Mouse (Mus musculus) right cerebral cortex, postnatal 36 days (tissue): ENCODE data around the gene Lair1.
A peak's percentile ranks its signal among the peaks of the same experiment; 100 is the strongest.
"Not testable (repeated sequence)": the region's sequence is repeated elsewhere in the genome, so short reads cannot be mapped to it uniquely, and the experiment has no call there.

Experiments
- DNase-seq, 2 experiments: peaks; one replicate each; pipeline ENCODE4 v3.0.0; 2022; ENCODE audit warnings: low spot score in 2 of 2, mixed read lengths in 1 of 2

Gene Lair1

DNA sequence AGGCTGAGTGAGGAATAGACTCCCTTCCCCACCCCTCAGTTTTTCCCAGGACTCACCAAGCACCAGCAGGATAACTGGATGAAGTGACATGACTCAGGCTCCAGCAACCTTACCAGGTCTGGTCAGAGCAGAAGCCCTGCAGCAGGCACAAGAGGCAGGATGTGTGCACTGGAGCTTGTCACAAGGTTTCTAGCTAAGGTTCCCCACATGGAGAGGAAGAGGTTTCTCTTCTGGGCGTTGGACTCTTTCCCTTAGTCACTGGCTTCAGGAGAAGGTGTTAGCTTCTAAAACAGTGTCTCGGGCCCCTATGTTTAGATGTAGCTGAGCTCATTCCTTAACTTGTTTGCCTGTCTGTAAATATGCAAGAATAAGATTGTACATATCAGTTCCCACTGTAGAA is at the start of gene Lair1:
Lair1 (minus strand) TSS at position 192 of the 400 bp plus-strand sequence.
- peak in 1 of 2 experiments; percentile 18 for DNase-seq

DNA sequence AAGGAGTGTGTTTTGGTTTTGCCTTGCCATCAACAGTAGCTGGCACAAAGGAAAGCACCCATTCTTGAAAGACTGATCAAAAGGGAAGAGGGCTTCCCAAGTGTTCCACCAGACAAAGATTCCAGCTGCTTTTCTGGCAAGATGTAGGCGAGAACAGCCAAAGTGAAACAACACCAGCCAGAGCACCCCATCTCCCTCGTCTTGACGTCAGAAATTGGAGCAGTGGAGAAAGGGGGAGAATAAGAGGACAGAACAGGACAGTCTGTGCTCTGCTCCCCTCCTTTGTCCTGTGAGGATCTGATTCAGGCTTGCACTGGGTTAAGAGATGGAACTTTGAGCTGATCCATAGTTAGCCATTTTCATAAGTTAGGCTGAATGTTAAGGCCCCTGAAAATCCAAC is 48.8 kb upstream of the Lair1 start:
- no peak for DNase-seq

DNA sequence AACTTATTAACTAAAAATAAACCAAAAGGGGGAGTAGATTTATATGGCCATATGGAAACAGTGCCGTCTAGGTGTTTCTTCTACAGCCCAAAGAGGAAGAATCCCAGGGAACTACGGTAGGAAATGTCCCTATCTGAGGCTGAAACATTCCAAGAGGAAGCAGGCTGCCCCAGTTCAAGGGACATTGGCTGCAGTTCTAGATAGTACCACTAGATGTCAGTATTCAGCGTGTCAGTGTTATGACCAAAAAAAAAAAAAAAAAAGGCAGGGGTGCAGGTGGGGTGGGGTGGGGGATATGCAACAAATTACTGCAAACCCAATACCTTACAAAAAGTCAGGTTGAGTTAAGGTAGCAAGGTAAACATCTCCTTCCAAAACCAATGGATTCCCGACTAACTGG is 40.4 kb upstream of the Lair1 start:
- DNase-seq: no peak

DNA sequence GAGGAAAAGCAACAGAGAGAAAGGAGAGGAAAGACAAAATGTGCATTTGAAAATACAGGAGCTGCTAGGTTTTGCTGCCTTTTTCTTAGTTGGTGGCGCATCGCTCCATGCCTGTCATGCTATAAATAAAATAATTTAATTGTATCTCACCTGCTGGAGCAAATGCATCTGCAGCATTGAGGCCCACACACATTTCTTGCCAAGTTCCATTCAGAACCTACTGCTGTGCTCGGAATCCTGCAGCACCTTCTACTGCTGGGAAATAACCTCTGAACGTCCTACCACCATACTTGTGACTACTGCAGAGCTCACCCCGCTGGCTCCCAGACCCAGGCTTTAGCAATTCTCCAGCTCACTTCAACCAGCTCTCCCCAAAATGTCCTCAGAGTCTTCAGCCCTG is 38.1 kb upstream of the Lair1 start:
- DNase-seq: no peak

DNA sequence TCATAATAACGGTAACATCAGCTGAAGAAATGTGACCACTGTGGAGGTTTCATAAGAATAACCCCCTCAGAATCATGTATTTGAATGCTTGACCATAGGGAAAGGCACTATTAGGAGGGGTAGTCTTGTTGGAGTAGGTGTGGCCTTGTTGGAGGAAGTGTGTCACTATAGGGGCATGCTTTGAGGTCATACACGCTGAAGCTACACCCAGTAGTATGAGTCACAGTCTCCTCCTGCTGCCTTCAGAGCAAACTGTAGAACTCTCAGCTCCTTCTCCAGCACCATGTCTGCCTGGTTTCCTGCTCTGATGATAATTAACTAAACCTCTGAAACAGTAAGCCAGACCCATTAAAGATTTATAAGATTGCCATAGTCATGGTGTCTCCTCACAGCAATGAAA is 35.8 kb upstream of the Lair1 start:
- DNase-seq: no peak

DNA sequence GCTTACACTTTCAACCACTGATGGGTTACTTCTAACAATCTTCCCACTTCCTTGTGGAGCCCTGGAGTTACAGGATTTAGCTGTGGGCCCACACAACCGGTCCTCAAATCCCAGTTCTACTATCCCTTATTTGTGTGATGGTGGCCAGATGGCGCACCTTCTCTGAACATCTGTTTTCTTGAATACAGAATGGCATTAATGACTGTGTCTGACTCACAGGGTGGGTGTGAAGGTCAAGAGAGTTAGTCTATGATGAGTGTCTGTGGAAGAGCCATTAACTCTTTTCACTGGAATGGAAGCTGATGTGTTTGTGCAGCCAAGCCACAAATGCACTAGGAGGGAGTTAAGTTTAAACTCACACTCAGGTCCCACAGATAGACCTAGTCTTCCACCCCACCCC is 35.3 kb upstream of the Lair1 start:
- no peak for DNase-seq

DNA sequence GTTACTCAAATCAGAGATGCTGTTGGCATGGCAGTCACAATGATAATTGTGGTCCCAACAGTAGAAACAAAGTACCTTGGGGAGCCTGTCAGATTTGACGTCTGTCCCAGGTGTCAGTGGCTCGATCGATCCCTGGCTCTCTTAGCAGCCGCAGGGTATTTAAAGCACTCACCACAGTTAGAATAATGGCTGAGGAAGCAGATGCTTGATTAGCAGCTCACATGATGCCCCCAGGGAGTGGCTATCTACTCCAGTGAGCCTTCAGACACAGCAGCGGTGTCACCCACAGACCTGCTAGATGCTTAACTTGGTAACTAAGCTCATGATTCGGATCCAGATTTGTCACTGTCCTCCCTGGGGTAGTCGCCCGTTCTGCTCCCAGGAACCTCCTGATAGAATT is 28.2 kb upstream of the Lair1 start:
- no peak for DNase-seq

DNA sequence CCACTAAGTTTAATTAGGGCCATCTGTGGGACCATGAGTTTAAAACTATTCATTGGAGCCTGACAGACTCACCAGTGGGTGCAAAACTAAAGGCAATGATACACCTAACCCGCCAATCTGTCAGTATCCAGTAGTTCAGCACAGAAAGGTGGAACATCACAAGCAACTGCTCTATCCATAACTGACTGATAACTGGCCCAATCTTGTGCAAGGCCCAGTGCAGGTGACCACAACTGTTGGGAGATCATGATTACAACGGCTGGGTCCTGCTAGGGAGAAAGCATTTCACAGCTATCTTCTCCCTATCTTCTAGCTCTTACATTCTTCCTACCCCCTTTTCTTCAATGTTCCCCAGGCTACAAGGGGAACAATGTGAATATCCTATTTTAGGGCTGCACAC is 25.7 kb upstream of the Lair1 start:
- DNase-seq: no peak

DNA sequence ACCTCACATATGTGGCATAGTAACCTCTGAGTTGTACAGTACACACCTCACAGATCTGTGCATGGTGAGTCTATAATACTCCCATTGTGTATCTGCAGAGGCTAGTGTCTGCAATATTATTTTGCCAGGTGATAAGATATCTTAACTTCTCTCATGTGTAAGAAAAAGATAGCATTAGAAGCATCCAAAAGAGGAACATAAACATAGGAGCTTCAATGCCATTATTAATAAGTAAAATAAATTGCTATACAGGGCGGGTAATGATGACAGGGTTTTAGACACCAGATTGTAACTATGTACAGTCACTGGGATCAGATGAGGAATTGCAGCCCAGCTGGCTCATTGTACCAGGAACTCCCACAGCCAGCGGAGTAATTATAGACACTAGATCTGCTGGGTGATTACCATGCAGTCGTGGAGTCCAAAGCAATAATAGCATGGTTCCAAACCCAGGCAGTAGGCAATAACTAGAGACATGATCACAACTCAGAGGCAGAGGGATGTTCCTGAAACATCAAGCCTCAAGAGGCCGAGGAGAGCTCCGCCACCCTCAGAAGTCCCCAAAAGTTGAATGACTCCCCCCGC is 25.0 kb upstream of the Lair1 start:
- DNase-seq: peak; percentile 51 to 66

DNA sequence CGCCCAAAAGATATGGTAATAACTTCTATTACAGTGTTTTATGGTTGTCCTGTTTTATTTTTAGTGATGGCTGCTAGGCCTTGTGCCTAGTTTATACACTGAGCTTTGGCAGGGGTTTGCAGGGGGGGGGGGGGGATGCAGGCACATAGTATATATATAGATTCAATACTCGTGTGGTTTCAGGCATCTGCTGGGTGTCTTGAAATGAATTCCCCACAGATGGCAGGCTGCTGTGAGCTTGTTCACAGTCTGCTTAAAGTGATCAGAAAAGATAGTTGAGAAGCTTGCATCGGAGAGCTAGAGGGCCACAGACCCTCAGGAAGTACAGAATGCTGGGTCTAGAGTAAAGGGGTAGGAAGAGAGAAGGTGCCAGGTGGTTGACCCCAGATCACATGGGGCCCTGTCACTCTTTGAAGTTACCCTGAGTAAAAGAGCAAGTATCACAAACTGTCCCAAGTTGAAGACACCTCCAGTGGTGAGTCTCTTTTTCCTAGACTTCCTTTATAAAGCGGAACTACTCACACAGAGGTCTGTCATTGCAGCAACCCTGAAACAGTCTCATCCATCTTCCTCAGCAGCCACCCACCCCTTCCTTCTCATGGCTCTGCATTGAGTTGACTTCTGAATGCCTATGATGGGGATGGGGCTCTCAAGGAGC is 24.4 kb upstream of the Lair1 start:
- DNase-seq: peak; percentile 49 to 73

DNA sequence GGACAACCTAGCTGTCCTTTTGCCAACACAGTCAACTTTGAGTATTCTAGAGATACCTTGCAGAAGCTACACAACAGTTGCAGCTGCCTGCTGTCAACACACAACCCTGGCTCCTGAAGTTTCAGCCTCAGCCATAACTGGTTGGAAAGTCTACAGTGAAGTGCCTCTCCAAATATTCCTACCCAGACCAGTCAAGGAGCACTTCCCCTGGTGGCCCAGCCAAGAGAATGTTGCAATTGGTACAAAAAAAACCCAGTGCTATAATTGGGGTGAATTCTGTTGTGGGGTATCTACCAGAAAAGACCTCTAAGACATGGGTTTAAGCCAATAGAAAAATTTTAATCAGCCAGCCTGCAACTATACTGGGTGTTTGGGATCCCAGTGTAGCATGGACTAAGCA is 22.6 kb upstream of the Lair1 start:
- DNase-seq: no peak

DNA sequence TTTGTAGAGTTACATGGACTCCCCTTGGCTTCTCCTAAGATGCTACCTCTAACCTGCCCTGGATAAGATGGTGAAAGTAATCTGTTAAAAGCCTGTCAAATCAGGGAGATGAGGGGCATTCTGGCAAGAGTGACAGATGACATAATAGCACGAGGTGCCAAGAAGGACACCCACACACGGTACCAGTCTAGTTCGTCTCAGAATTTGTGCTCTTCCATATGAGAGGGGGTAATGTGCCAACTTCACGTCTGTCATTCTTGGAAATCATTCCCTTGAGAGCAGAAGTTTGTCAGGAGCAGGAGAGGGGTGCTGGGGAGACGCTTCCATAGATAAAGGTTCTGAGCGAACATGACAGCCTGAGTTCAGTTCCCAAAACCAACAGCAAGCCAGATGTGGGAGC is 21.2 kb upstream of the Lair1 start:
- DNase-seq: peak in 1 of 2 experiments; percentile 15

DNA sequence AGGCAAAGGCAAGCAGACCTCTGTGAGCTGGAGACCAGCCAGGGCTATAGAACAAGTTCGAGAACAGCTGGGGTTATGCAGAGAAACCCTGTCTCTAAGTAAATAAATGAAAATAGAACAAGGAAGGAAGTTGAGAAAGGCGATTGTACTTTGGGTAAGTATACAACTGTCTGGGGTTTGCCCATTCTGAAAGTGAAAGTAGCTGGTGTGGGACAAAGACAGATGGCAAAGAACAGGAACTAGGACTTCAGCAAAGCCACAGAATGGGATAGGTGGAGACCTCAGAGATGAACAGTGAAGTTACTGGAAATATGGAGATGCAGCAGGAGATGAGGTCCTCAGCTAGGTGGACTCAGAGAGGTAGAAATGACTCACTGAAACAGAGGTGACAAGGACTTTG is 19.8 kb upstream of the Lair1 start:
- no peak for DNase-seq

DNA sequence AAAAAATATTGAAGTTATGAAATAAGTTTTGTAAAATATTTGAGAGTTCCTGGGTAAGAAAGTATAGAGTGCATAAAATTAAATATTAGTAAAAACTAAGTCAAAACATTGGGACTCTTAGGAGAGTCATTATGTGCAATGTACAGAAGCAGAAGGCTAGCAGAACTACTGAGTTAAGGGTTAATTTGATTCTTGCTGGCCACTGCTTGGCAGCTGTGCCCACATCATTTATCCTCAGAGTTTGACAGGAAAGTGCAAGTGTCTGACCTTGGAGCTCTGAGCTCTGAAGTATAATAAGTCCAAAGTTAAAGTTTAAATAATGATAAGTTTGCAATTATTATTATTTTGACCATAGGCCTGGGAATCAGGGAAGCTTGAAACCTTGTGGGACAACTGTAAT is 18.7 kb upstream of the Lair1 start:
- no peak for DNase-seq

DNA sequence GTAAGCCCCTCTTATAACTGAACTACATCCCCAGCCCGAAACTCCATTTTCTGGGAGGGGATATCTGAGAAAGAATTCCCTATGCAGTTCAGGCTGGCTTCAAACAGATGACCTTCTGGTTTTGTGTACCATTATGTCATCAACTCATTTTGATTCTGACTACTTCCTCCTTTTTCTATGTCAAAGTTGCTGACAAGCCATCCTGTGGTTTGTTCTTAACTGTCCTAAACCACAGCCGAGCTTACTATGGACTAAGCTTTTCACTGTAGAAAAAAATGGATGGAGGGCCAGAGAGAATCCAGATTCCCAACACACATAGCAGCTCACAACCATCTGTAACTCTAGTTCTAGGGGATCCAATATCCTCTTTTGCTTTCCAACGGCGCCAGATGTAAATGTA is 17.5 kb upstream of the Lair1 start:
- DNase-seq: no peak

DNA sequence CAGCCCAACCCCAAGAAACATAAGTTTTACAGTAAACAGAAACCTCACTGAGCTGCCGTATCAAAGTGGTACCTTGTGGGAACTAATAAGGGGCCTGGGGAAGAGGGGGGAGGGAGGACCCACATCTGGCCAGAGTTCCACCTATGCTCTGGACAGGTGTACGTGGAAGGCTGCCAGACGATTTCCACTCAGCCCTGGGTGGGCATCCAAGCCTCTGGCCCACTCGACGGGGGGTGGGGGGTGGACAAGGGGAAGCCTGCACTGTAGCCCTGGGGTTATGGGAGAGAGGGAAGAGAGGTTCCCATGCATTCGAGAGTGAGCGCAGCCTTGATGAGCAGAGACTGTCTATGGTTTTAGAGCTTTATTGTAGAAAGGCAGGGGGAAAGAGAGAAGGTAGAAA is 16.5 kb upstream of the Lair1 start:
- DNase-seq: no peak

DNA sequence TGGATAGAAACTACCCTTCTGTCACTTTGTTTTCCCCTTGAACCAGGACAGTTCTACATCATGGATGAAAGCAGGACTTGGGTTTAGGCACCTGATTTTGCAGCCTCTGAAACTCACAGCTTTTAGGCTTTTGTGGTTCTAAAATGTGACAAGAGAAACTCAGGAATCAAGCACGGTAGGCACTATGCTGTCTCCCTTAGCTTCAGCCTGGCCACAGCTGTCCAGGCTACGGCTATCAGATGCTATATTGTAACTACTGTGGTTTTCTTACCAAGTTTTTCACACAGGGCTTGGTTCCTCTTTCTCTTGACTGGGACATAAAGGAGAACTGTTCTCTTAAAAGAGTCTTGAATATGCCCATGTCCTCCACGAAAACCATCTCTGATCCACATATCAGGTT is 10.1 kb upstream of the Lair1 start:
- no peak for DNase-seq

DNA sequence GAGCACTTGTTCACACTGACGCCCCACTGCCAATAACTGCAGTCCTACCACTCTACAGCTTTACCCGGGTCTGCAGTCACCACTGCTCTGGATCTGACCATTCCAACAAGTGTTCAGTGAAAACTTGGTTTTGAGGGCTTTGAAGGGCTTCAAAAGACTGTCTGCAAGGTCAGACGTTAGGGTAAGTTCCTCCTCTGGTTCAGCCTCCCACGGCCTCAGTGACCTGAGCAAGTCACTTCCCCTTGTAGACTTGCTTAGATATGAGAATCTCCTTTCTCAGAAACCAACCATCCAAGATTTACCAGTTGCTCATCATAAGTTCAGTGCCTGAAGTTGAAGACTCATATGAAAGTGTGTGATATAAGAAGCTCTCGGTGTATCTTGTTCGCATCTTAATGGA is 8.1 kb upstream of the Lair1 start:
- DNase-seq: no peak

DNA sequence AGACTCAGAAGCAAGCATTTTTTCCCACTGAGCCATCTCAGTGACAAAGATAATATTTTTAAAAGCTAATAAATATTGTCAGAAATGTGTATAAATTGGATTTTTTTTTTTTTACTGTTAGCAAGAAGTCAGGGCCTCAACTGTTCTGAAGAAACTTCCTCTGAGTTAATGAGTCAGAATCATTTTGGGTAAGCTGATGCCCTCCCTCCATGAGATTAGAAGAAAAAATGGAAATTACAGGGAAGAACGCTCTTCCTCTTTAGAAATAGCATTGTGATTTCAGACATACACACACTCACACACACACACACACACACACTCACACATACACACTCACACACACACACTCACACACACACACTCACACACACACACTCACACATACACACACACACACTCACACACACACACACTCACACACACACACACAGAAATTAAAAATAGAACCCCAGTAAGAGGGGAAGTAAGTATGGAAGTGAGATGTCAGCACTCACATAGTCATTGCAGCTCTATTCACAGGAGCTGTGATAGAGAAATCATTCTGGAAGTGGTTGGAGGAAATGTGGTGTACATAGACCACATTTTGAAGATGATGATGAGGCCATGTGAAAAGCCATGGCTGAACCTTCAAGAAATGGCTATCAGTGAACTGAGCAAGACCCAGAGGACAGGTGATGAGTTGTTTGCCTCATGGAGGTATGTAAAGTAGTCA is 866 bp upstream of the Lair1 start:
- DNase-seq: no peak

DNA sequence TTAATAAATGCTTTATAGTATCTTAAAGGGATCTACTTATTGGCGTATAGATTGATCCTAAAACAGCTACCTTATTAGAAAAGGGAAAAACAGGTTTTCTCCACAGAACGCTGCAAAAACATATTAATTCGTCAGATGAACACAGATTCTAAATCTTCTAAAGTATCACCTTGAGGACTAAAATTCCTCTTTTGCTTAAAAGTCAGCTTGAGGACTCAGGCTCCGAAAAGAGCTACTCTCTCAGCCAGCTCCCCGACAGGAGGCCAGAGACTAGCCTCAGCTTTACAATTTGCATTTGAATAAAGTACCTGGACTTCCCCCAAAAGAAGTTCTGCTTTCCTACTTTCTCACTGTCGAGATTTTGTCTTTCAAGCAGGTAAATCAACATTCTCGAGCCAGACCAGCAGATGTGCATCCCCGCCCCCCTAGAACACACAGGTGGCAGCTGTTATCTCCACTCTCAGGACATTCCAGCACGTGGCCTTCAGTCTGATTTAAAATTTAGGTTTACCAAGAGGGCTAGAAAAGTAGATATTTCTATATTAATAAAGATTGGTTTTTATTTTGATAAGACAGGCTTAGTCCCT is 2.3 kb downstream of the Lair1 start:
- DNase-seq: not testable (repeated sequence)

DNA sequence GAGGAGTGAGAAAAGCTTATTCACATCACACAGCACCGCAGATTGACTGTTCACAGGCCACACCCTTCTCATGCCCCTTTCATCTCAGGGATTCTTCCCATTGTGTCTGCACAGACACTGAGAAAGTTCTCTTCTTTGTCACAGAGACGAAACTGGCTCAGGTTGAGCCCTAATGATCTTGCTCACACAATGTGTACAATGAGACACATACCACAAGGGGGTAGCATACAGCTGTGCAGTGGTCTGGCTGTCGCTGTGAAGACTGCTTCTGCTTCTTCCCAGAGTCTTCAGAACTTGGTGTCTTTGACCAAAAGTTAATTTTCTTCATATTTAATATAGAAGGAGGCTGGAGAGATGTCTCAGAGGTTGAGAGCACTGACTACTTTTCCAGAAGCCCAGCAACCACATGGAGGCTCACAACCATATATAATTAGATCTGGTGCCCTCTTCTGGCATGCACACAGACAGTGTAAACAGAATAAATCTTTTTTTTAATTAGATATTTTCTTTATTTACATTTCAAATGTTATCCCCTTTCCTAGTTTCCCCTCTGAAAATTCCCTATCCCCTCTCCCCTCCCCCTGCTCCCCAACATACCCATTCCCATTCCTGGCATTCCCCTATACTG is 36.1 kb downstream of the Lair1 start:
- DNase-seq: peak in 1 of 2 experiments; percentile 4

DNA sequence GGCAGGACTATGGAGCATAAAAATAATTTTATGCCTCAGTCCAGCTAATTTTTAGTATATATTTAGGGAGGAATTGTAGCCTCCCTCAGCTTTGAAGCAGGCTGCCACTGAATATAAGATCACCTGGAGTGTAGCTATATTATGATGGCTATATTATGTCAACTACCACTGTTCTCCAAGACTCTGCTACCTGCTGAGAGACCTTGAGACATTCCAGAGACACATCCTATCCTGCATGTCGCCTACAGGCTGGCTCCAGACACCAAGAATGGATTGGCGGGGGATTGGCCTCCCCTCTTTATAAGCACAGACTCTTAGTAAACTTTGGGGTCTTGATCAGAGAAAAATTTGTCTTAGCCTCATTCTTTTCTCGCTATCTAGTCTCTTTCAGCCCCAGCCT is 58.4 kb downstream of the Lair1 start:
- DNase-seq: not testable (repeated sequence)
